Mouse (Mus musculus): ENCODE results near the gene Prr5.

DNA sequence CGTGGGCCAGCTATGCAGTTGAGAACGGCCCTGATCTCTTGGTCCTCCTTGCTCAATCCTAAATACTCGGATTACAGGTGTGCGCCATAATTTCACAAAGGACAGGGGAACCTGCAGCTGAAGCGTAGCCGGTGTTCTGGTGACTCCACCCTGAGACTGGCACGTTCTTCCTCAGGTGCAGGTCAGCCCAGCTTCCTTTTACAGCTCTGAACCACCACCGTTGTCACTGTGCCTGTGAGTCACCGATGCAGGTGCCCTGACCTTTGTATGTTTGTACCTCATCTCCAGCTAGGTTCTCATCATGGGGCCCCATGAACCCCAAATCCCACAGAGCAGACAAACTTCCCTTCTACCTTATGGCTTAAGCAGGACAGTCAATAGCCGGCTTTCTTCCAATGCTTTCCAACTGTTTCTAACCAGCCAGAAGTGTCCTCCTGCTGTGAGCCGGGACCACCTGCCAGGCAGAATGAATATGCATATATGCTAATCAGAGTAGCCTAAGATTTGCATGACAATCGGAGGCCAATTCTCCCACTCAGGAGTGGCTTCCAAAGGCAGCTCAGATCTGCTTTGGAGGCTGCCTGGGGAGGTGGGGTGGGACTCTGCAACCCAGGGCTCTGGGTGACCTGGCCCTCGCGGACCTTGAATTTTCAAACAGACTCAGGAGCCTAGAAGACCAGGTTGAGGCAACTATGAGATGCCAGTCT lies 47.5 kb upstream of the Prr5 start:
- TF ChIP-seq POLR2A (IDR thresholded peaks at IDR 0.05; ENCODE audit: low read depth, low read length) (no peak), CTCF (IDR thresholded peaks at IDR 0.05; ENCODE audit: extremely low read depth, insufficient read length, insufficient replicate concordance, low read depth, low read length) (no peak)

Measured in small intestine, adult 2 months (tissue).